Mouse (Mus musculus) megakaryocyte progenitor cell, adult 5-6 weeks (primary cell): Measurements from ENCODE around the gene Washc4. TPM values are rescaled to one million over a fixed set of nuclear protein-coding genes. Genes with fewer than 3 reads are reported as not detected.
"Not testable (repeated sequence)": the region's sequence is repeated elsewhere in the genome, so short reads cannot be mapped to it uniquely, and the experiment has no call there.

Source experiments
- ATAC-seq: replicated peaks from 2 replicates; pipeline ENCODE4 v1.8.0; 2016; ENCODE audit warnings: mild to moderate bottlenecking, moderate TSS enrichment, inconsistent platforms; ENCODE audit not compliant: poor library complexity
- total RNA-seq, 2 experiments: library from RNA; stranded (forward) in 1 of 2; stranded (reverse) in 1 of 2; fragments of 157-497, 149-512 nt in 1 of 2; fragments of 200-1000 nt in 1 of 2; gene quantifications; 2 replicates each; pipeline versions ENCODE4 v1.2.3 to v1.2.4; 2015 to 2017

The Washc4 gene
- total RNA-seq (2015): 20.7 and 22.1 TPM in 2 replicates
- 31.9 and 32.2 TPM in 2 replicates for total RNA-seq (2017)

- peak; percentile 98 for ATAC-seq
These were observed at the start of gene Washc4 for GRCm38 (mm10) chr10:83543439-83544102. Gene Washc4, plus strand, starts transcription at chr10:83543752.

- no peak for ATAC-seq
These were observed 46.2 kb upstream of the Washc4 start for GRCm38 (mm10) chr10:83497321-83497720.

- ATAC-seq: peak; percentile 67
These were observed 34.4 kb upstream of the Washc4 start for GRCm38 (mm10) chr10:83508962-83509660.

- ATAC-seq: 0 out of 2 replicates have a peak, but pooled peaks have one; percentile 7
These were observed 32.2 kb upstream of the Washc4 start for GRCm38 (mm10) chr10:83511304-83511703.

- no peak for ATAC-seq
These were observed 29.8 kb upstream of the Washc4 start for GRCm38 (mm10) chr10:83513736-83514135.

- ATAC-seq: peak; percentile 44; the same call in 1 of the 2 replicates
These were observed 22.6 kb upstream of the Washc4 start for GRCm38 (mm10) chr10:83520990-83521389.

GRCm38 (mm10) chr10:83524238-83524637 lies 19.3 kb upstream of the Washc4 start:
- ATAC-seq: not testable (repeated sequence)

- peak; percentile 53 for ATAC-seq
These were observed 13.1 kb upstream of the Washc4 start for GRCm38 (mm10) chr10:83530384-83530967.

GRCm38 (mm10) chr10:83533258-83533909 lies 10.2 kb upstream of the Washc4 start:
- peak; percentile 65 for ATAC-seq

- peak; percentile 84 for ATAC-seq
These were observed 9.7 kb upstream of the Washc4 start, which contains the start of gene Aldh1l2 for GRCm38 (mm10) chr10:83533910-83534283. Gene Aldh1l2, minus strand, starts transcription at chr10:83534140.

GRCm38 (mm10) chr10:83536436-83536835 lies 7.1 kb upstream of the Washc4 start:
- no peak for ATAC-seq

GRCm38 (mm10) chr10:83539311-83539980 lies 4.1 kb upstream of the Washc4 start:
- ATAC-seq: no peak

- ATAC-seq: no peak
These were observed 3.5 kb upstream of the Washc4 start for GRCm38 (mm10) chr10:83540092-83540491.

- no peak for ATAC-seq
These were observed 1.3 kb upstream of the Washc4 start for GRCm38 (mm10) chr10:83542241-83542640.

- ATAC-seq: peak; percentile 59
These were observed 539 bp downstream of the Washc4 start for GRCm38 (mm10) chr10:83544103-83544479.

- ATAC-seq: no peak
These were observed 1.8 kb downstream of the Washc4 start for GRCm38 (mm10) chr10:83545341-83545740.

- no peak for ATAC-seq
These were observed 19.5 kb downstream of the Washc4 start for GRCm38 (mm10) chr10:83563005-83563404.

- peak; percentile 73 for ATAC-seq
These were observed 22.2 kb downstream of the Washc4 start for GRCm38 (mm10) chr10:83565449-83566441.

GRCm38 (mm10) chr10:83590801-83591200 lies 47.2 kb downstream of the Washc4 start:
- ATAC-seq: no peak

- ATAC-seq: no peak
These were observed 49.1 kb downstream of the Washc4 start for GRCm38 (mm10) chr10:83592616-83593015.
